Mouse (Mus musculus) 416B (cell line): ENCODE results near the gene Fbxl7.

Source experiments
- DNase-seq: peaks from one replicate; pipeline ENCODE4 v3.0.0; 2011; ENCODE audit warnings: low read depth

The Fbxl7 gene

GRCm38 (mm10) chr15:26895251-26895711 is at the start of gene Fbxl7:
Gene Fbxl7 (minus strand): TSS chr15:26895580.
- no peak for DNase-seq

DNA sequence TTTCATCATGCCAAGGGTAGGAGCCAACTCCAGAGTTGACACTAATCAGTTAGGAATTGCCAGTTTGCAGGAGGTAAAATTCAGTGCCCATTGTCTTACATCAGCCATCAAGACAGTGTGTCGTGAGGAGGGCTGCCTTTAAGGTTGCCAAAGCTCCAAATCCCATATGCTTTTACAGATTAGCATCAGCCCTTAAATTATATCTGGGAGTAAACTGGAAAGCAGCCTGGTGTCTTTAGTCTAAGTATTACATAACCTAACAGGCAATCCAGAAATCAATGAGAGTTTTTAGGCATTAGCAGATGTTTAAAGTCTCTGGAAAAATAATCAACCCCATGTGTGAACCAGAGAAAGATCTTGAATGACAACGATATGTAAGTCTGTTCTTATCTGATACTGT is 26.6 kb upstream of the Fbxl7 start:
- no peak for DNase-seq

DNA sequence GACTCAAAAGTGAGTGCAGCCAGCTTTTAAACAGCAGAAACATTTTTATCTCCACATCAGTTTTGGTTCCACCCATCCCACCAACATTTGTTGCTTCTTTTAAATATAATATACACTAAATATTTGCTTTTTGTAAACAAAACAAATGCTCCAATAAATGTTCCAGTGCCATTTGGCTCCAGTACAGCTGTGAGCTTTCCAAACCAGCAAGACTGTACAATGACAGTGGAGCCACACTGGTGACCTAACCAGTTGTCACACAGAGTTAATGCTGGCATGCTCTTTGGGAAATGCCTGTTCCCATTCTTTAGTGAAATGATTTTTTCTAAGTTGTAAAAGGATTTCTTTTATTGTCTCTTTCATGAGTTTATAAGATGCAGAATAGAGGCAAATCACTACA is 18.0 kb upstream of the Fbxl7 start:
- DNase-seq, result no peak

GRCm38 (mm10) chr15:26895761-26896160 is 381 bp upstream of the Fbxl7 start:
- no peak for DNase-seq

DNA sequence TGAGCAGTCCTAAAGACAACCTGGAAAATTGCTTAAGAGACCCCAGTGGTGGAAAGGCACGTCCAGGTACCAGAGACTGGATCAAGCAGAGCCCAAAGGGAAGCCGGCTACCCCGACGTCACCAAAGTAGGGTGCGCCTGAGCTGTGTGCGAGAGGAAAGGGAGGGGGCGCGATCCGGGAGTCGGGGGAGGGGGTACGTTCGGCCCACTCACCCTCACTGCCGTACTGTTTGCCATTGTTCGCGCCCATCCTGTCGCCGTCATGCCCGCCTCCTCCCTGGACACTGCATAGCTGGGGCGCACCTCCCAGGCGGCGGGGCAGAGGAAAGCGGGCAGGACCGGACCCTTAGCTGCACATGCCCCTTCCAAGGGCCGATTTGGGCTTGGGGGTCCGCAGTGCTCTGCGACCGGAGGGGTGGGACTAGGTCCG is 565 bp downstream of the Fbxl7 start:
- no peak for DNase-seq

DNA sequence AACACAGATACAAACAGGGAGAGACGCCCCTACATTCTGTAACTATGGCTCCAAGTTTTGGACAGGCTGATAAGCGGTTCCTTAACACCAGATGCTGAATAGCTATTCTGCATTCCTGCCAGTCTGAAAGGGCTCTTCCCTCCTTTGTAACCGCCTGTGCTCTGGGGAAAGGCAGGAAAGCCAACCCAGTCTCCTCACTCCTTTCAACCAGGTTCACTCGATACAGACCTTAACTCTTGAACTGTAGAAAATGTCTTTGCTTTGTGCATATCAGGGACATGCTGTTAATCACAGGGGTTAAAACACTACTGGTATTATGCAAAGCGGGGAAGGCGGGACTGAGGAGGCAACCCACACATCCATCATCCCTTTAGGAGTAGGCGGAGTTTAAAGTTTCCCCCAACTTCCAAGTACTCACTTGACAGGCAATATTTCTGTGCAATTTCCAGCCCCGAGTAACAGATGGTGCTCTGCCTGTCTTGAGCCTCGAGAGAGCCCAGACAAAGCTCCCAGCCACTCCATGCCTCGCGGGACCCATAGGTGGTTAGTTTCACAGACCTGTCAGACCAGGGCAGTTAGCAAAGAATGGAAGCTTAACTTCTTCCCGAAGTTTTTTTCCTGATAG is 1.2 kb downstream of the Fbxl7 start:
- DNase-seq, result no peak

GRCm38 (mm10) chr15:26893136-26893535 is 2.2 kb downstream of the Fbxl7 start:
- no peak for DNase-seq

GRCm38 (mm10) chr15:26889971-26890370 is 5.4 kb downstream of the Fbxl7 start:
- no peak for DNase-seq

- no peak for DNase-seq
Measured at GRCm38 (mm10) chr15:26888170-26888569, 7.2 kb downstream of the Fbxl7 start.

DNA sequence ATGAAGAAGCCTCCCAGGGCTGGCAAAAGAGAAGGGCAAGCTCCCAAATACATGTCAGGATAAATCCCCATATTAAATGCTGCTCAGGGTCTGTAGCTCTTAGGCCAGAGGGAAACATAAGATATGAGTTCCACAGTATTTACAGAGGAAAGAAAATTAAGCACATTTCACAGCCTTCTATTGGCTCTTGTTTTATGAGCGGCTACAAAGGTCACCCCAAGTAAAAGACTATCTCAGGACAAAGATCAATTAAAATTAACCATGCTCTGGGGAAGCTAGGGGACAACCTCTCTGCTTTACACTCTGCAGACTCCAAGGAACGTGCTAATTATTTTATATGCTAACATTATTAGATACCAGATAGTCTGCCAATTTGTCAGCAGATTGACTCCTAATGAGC is 9.4 kb downstream of the Fbxl7 start:
- no peak for DNase-seq

- DNase-seq, result no peak
Measured at GRCm38 (mm10) chr15:26880212-26880956, 15.0 kb downstream of the Fbxl7 start.

GRCm38 (mm10) chr15:26875687-26876086 is 19.7 kb downstream of the Fbxl7 start:
- DNase-seq, result no peak

DNA sequence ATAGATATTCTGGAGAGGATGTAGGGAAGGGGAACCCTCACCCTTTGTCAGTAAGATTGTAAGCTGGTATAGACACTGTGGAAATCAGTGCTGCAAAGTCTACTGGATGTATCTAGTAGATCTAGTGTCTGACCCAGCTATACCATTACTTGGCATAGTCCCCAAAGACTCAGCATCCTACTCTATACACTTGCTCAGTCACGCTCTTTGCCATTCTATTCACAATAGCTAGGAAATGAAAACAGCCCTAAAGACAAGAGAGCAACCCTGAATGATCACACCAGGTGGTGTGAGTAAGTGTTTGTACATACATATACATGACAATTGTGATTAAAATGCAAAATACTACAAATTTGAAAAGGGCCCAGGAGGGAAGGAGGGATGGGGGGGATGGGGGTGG is 23.1 kb downstream of the Fbxl7 start:
- DNase-seq, result no peak

DNA sequence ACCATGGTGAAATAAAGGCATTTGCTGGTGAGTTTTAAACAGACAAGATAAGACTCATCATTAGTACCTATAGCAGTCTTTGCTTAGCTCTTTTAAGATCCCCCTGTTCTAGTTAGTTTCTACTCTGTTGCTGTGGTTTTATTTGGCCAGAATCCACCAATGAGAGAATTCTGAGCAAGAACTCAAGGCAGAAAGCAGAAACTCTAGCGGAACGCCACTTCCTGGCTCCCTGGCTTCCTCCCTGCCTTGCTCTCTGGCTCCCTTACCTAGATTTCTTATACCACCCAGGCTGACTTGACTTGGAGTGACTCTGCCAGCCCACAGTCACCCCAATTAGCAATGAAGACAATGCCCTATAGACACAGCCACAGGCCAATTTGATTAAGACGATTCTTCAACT is 26.2 kb downstream of the Fbxl7 start:
- DNase-seq, result no peak

DNA sequence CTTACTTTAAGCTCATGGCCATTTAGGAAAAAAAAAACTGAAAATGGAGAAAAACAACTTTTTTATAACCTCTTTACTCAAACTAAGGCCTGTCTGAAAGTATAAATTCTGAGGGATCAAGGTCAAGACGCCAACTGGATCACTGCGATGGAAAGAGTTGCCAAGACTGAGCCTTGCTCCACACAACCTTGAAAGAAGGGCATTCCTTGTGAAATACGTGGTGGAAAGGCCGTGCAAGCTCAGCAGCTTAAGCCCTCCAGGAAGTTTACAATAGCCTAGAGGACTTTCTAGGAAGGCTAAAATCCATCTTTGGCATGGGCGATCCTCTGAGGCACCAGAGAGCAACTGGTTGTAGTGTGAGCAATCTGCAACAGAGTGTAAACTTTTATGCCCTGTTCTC is 27.9 kb downstream of the Fbxl7 start:
- no peak for DNase-seq

- DNase-seq, result no peak
Measured at GRCm38 (mm10) chr15:26862173-26862572, 33.2 kb downstream of the Fbxl7 start.

- no peak for DNase-seq
Measured at GRCm38 (mm10) chr15:26849626-26850025, 45.8 kb downstream of the Fbxl7 start.

- no peak for DNase-seq
Measured at GRCm38 (mm10) chr15:26842216-26842615, 53.2 kb downstream of the Fbxl7 start.

DNA sequence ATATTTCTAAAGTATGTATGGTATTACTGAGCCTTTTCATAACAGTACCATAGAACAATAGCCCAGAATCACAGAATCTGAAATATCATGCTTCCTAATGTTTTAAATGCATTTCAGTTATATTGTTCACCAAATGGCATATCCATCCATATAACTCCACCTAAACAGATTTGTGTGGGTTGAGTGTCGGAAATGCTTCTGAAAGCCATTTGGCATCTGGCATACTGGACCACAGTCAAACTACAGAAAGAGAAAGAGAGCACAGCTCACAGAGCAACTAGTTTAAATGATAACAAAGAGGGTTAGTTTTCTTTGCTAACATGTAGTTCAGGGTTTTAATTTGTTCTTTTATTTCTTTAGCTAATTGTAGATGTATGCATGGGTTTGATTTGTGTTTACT is 57.0 kb downstream of the Fbxl7 start:
- DNase-seq, result no peak

- no peak for DNase-seq
Measured at GRCm38 (mm10) chr15:26837200-26837599, 58.2 kb downstream of the Fbxl7 start.

DNA sequence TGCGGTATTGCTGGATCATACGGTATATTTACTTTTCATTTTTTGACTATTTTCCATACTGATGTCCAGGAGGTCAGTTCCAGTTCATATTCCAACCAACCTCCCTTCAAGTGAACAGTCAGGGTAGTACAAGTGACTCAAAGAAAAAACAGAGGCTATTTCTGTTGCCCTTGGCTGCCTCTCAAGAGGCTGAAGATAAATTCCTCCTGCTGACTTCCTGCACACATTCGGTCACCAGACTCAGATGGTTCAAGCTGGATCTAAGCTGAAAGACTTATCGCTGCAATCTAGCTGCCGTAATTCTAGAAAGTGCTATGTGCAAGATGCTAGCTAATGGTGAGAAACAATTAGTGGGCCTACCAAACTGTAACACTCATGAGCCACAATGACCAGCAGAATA is 61.0 kb downstream of the Fbxl7 start:
- no peak for DNase-seq

DNA sequence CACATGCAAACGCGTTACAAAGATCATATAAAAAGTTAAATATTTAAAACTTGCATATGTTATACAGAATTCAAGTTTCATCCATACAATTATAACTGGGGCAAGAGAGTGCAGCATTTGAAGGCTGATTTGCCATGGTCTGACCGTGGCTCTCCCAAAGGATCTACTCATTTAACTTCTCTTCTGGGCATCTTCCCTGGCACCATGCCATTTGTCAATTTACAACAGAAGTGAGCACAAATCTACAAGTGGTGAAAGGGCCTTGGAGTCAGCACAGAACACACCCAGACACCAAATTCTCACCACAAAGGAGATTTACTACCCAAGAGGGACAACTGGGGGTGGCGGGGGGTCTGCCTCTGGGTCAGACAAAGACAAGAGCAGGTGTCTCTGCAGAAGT is 64.2 kb downstream of the Fbxl7 start:
- DNase-seq, result no peak

DNA sequence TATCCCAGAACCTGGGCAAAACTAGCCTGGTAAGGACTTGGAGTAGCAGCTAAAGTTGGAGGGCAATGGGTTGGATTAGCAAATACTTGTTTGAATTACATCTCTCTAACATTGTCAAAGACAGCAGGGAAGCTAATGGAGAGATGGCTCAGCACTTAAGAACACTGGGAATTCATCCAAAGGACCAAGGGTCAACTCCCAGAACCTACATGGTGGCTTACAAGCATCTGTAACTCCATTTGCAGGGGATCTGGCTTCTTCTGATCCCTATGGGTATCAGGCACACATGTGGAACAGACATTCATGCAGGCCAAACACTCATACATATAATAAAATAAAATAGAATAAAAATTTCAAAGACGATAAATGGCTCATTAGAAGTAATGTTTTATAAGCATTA is 78.4 kb downstream of the Fbxl7 start:
- DNase-seq, result no peak

GRCm38 (mm10) chr15:26812856-26813255 is 82.5 kb downstream of the Fbxl7 start:
- no peak for DNase-seq
